Mouse (Mus musculus) midbrain, postnatal 0 days (tissue): ENCODE data around the gene Atf2. TPM values are rescaled to one million over a fixed set of nuclear protein-coding genes. Genes with fewer than 3 reads are reported as not detected.
A peak's percentile ranks its signal among the peaks of the same experiment; 100 is the strongest.

Experiments used
- ATAC-seq: fragments of 200-750 bp; cut with Nextera tagmentation; 2 replicates; pipeline ENCODE4 v1.8.0; 2017; ENCODE audit warnings: moderate number of reproducible peaks, mild to moderate bottlenecking, moderate TSS enrichment, moderate library complexity; ENCODE audit not compliant: low FRiP score
- DNase-seq: peaks from one replicate; pipeline ENCODE4 v3.0.0-alpha.2; 2015; ENCODE audit warnings: low spot score
- H3K27ac ChIP-seq: fragments of 300-500 bp; sonication (generic); 2 replicates; pipeline ENCODE4 v1.5.1; 2014; ENCODE audit warnings: low read depth, mild to moderate bottlenecking, low read length, mixed read lengths
- H3K27me3 ChIP-seq: fragments of 300-500 bp; sonication (generic); 2 replicates; pipeline ENCODE4 v1.6.1; 2014; ENCODE audit warnings: low read length, control low read depth, mixed read lengths; ENCODE audit not compliant: insufficient read depth
- H3K36me3 ChIP-seq: fragments of 300-500 bp; sonication (generic); 2 replicates; pipeline ENCODE4 v1.6.1; 2014; ENCODE audit warnings: low read length, control low read depth, mixed read lengths; ENCODE audit not compliant: insufficient read depth
- H3K4me1 ChIP-seq: fragments of 300-500 bp; sonication (generic); 2 replicates; pipeline ENCODE4 v1.6.1; 2014; ENCODE audit warnings: mild to moderate bottlenecking, control low read depth, antibody characterized with exemption, low read length, mixed read lengths; ENCODE audit not compliant: insufficient read depth
- H3K4me2 ChIP-seq: fragments of 300-500 bp; sonication (generic); 2 replicates; pipeline ENCODE4 v1.6.1; 2014; ENCODE audit warnings: low read depth, mild to moderate bottlenecking, low read length, mixed read lengths; ENCODE audit not compliant: poor library complexity, severe bottlenecking
- H3K4me3 ChIP-seq: fragments of 300-500 bp; sonication (generic); 2 replicates; pipeline ENCODE4 v1.5.1; 2014; ENCODE audit warnings: low read depth, mild to moderate bottlenecking, low read length, moderate library complexity
- H3K9ac ChIP-seq: fragments of 300-500 bp; sonication (generic); replicated peaks from 2 replicates; pipeline ENCODE4 v1.6.1; 2014; ENCODE audit warnings: mild to moderate bottlenecking, low read length, moderate library complexity, mixed read lengths; ENCODE audit not compliant: poor library complexity, severe bottlenecking
- H3K9me3 ChIP-seq: fragments of 300-500 bp; sonication (generic); 2 replicates; pipeline ENCODE4 v1.6.1; 2016; ENCODE audit warnings: low read length, control low read depth
- CTCF ChIP-seq: IDR thresholded peaks from 2 replicates; pipeline ENCODE4 v1.5.1; 2016; ENCODE audit warnings: antibody characterized with exemption, mild to moderate bottlenecking
- WGBS: fragments of 180-500 bp; shearing (Covaris S2); extraction: QIAGEN DNeasy Blood & Tissue Kit; methylation state at CpG from one replicate; pipeline ENCODE4 v1.1.7; 2014; 5-methylcytosine and 5-hydroxymethylcytosine counted together
- polyA plus RNA-seq: library from polyadenylated mRNA; unstranded; fragments of >200 nt; fragmentation: Nextera tagmentation; extraction: Ambion mirVana; gene quantifications from 2 replicates; pipeline ENCODE4 v1.2.1, GENCODE M21; 2015
- total RNA-seq: library from RNA; depleted of rRNA; stranded (reverse); fragments of >200 nt; gene quantifications from 2 replicates; pipeline ENCODE4 v1.2.3, GENCODE M21; 2014; rRNA removed

Atf2 gene
- total and polyA plus RNA-seq, 2 experiments from 2014 or later = 82.3 to 90.6 TPM

- Histone ChIP-seq H3K36me3 (no peaks in the 10 kb centered on the region), H3K27ac (peak overlapping the region; percentile 85), H3K4me1 (peaks cover 7% of the 10 kb centered on the region; the same call in 1 of the 2 replicates), H3K9ac (peak overlapping the region; percentile 77), H3K9me3 (no peaks in the 10 kb centered on the region), H3K4me2 (peak overlapping the region; percentile 72), H3K4me3 (peak overlapping the region; percentile 89), H3K27me3 (no peaks in the 10 kb centered on the region; the same call in 1 of the 2 replicates)
- TF ChIP-seq CTCF = no peak
- under 1% methylated on average over 22 of the region's 22 CpGs for WGBS
- ATAC-seq = no peak
- DNase-seq = peak; percentile 39
These were observed 116.6 kb downstream of the Atf2 start for GRCm38 (mm10) chr2:73775683-73776310.

GRCm38 (mm10) chr2:73774786-73775682 is 117.4 kb downstream of the Atf2 start, which contains the start of gene Chn1:
Gene Chn1 (minus strand): TSS chr2:73775346.
- Histone ChIP-seq H3K4me3 (peak within 1 kb of the TSS; percentile 89), H3K27ac (peak within 1 kb of the TSS; percentile 85), H3K4me2 (peak within 1 kb of the TSS; percentile 72), H3K27me3 (no peaks in the 10 kb centered on the region; the same call in 1 of the 2 replicates), H3K4me1 (peaks cover 7% of the 10 kb centered on the region; the same call in 1 of the 2 replicates), H3K36me3 (no peaks in the 10 kb centered on the region), H3K9me3 (no peaks in the 10 kb centered on the region), H3K9ac (peak within 1 kb of the TSS; percentile 77)
- under 1% methylated on average over 58 of the region's 131 CpGs for WGBS
- ATAC-seq (peak; percentile 93), DNase-seq (peak; percentile 85)
- TF ChIP-seq CTCF = no peak

GRCm38 (mm10) chr2:73772945-73773344 is 119.5 kb downstream of the Atf2 start:
- no peaks in the 10 kb centered on the region; the same call in 1 of the 2 replicates for H3K27me3 ChIP-seq
- peak overlapping the region; percentile 72 for H3K4me2 ChIP-seq
- H3K9ac ChIP-seq = no peak overlapping the region
- H3K4me1 ChIP-seq = peaks cover 7% of the 10 kb centered on the region; the same call in 1 of the 2 replicates
- WGBS = 22% methylated on average over 1 of the region's 1 CpGs
- no peak for TF ChIP-seq CTCF
- H3K36me3 ChIP-seq = no peaks in the 10 kb centered on the region
- H3K27ac ChIP-seq = no peak overlapping the region
- H3K9me3 ChIP-seq = no peaks in the 10 kb centered on the region
- H3K4me3 ChIP-seq = peak overlapping the region; percentile 89
- ATAC-seq (no peak), DNase-seq (no peak)

- no peak for ATAC-seq
- H3K9ac ChIP-seq = no peak overlapping the region
- H3K27me3 ChIP-seq = no peaks in the 10 kb centered on the region
- no peak overlapping the region for H3K27ac ChIP-seq
- DNase-seq = no peak
- H3K4me1 ChIP-seq = peaks cover 4% of the 10 kb centered on the region; the same call in 1 of the 2 replicates
- H3K36me3 ChIP-seq = no peaks in the 10 kb centered on the region
- WGBS = 78% methylated on average over 4 of the region's 4 CpGs
- no peaks in the 10 kb centered on the region for H3K9me3 ChIP-seq
- TF ChIP-seq CTCF = no peak
- H3K4me3 ChIP-seq = no peak overlapping the region
- H3K4me2 ChIP-seq = no peak overlapping the region
These were observed 123.8 kb downstream of the Atf2 start for GRCm38 (mm10) chr2:73768669-73769068.

Other genes with a start within 250 kb of the Atf2 start
- 122 and 147 TPM in 2 replicates for gene Chn1, start 117.3 kb downstream of the Atf2 start, total RNA-seq
- gene Chn1, start 117.3 kb downstream of the Atf2 start, polyA plus RNA-seq = 80.3 and 81.1 TPM in 2 replicates
- gene Atp5g3, start 18.7 kb upstream of the Atf2 start, total RNA-seq = 230 and 273 TPM in 2 replicates
- 1,303 and 1,321 TPM in 2 replicates for gene Atp5g3, start 18.7 kb upstream of the Atf2 start, polyA plus RNA-seq